Mouse (Mus musculus) forebrain, embryonic 13.5 days (tissue): ENCODE results near the gene P2ry13. TPM values are rescaled to one million over a fixed set of nuclear protein-coding genes. Genes with fewer than 3 reads are reported as not detected.

Experiments
- ATAC-seq: fragments of 200-750 bp; cut with Nextera tagmentation; 2 replicates; pipeline ENCODE4 v1.8.0; 2017
- H3K27ac ChIP-seq: fragments of 300-500 bp; sonication (generic); 2 replicates; pipeline ENCODE4 v1.5.1; 2015; ENCODE audit warnings: inconsistent platforms, mild to moderate bottlenecking, moderate library complexity
- H3K27me3 ChIP-seq: fragments of 300-500 bp; sonication (generic); 2 replicates; pipeline ENCODE4 v1.6.1; 2015; ENCODE audit warnings: mild to moderate bottlenecking, inconsistent platforms
- H3K36me3 ChIP-seq: fragments of 300-500 bp; sonication (generic); 2 replicates; pipeline ENCODE4 v1.6.1; 2015; ENCODE audit warnings: mild to moderate bottlenecking, inconsistent platforms; ENCODE audit not compliant: poor library complexity, severe bottlenecking
- H3K4me1 ChIP-seq: fragments of 300-500 bp; sonication (generic); 2 replicates; pipeline ENCODE4 v1.6.1; 2015; ENCODE audit warnings: inconsistent platforms
- H3K4me2 ChIP-seq: fragments of 300-500 bp; sonication (generic); 2 replicates; pipeline ENCODE4 v1.6.1; 2015; ENCODE audit warnings: inconsistent platforms, mild to moderate bottlenecking, moderate library complexity
- H3K4me3 ChIP-seq: fragments of 300-500 bp; sonication (generic); 2 replicates; pipeline ENCODE4 v1.5.1; 2015; ENCODE audit warnings: mild to moderate bottlenecking, inconsistent platforms
- H3K9ac ChIP-seq: fragments of 300-500 bp; sonication (generic); 2 replicates; pipeline ENCODE4 v1.6.1; 2015; ENCODE audit warnings: mild to moderate bottlenecking, inconsistent platforms
- H3K9me3 ChIP-seq: fragments of 300-500 bp; sonication (generic); replicated peaks from 2 replicates; pipeline ENCODE4 v1.6.1; 2016; ENCODE audit warnings: inconsistent platforms
- WGBS: fragments of 180-500 bp; shearing (Covaris S2); methylation state at CpG from one replicate; pipeline ENCODE4 v1.1.7; 2015; 5-methylcytosine and 5-hydroxymethylcytosine counted together
- polyA plus RNA-seq: library from polyadenylated mRNA; unstranded; fragments of >200 nt; fragmentation: Nextera tagmentation; extraction: Ambion mirVana; gene quantifications from 2 replicates; pipeline ENCODE4 v1.2.1, GENCODE M21; 2015

Gene P2ry13
- polyA plus RNA-seq, 1 experiment from 2014 or later: 1.2 TPM

GRCm38 (mm10) chr3:59160465-59160864, 50.2 kb downstream of the P2ry13 start:
- Histone ChIP-seq H3K27me3 (no peaks in the 10 kb centered on the region), H3K9ac (no peak overlapping the region), H3K36me3 (no peaks in the 10 kb centered on the region), H3K4me1 (no peaks in the 10 kb centered on the region), H3K27ac (no peak overlapping the region), H3K4me3 (no peak overlapping the region), H3K4me2 (no peak overlapping the region), H3K9me3 (no peaks in the 10 kb centered on the region)
- WGBS: 88% methylated on average over 1 of the region's 1 CpGs
- ATAC-seq: no peak

Other genes with a start within 250 kb of the P2ry13 start
- gene Med12l, start 205.1 kb downstream of the P2ry13 start, polyA plus RNA-seq: 3.5 and 3.7 TPM in 2 replicates
- 1.1 and 1.7 TPM in 2 replicates for gene Gpr171, start 109.1 kb downstream of the P2ry13 start, polyA plus RNA-seq
- 2.9 and 3.2 TPM in 2 replicates for gene P2ry14, start 57.3 kb downstream of the P2ry13 start, polyA plus RNA-seq
- 0.15 TPM in 1 of 2 replicates, not detected in the other for gene Gpr87, start 15.8 kb downstream of the P2ry13 start, polyA plus RNA-seq
- 4.5 and 4.9 TPM in 2 replicates for gene P2ry12, start 52.0 kb upstream of the P2ry13 start, polyA plus RNA-seq
- gene Igsf10, start 133.5 kb upstream of the P2ry13 start, polyA plus RNA-seq: 2.2 and 2.3 TPM in 2 replicates